Mouse (Mus musculus) heart, adult 2 months (tissue): ENCODE measurements around the gene Fgf18. TPM values are rescaled to one million over a fixed set of nuclear protein-coding genes. Genes with fewer than 3 reads are reported as not detected.

ENCODE experiments used
- DNase-seq, 2 experiments: peaks; one replicate each; pipeline ENCODE4 v3.0.0; 2021
- H3K27ac ChIP-seq: fragments of 200-600 bp; 2 replicates; pipeline ENCODE4 v1.8.1; 2022
- H3K27me3 ChIP-seq: fragments of 200-500 bp; 2 replicates; pipeline ENCODE4 v1.6.1; 2012; ENCODE audit warnings: mild to moderate bottlenecking, low read length, inconsistent platforms, mixed read lengths; ENCODE audit not compliant: control insufficient read depth, insufficient read depth
- H3K36me3 ChIP-seq: fragments of 200-500 bp; 2 replicates; pipeline ENCODE4 v1.6.1; 2012; ENCODE audit warnings: low read length, inconsistent platforms; ENCODE audit not compliant: control insufficient read depth, insufficient read depth
- H3K4me1 ChIP-seq: fragments of 200-500 bp; 2 replicates; pipeline ENCODE4 v1.6.1; 2011; ENCODE audit warnings: low read length; ENCODE audit not compliant: control insufficient read depth, insufficient read depth
- H3K4me3 ChIP-seq: fragments of 200-600 bp; 2 replicates; pipeline ENCODE4 v1.8.1; 2022
- H3K79me2 ChIP-seq: fragments of 200-500 bp; replicated peaks from 2 replicates; pipeline ENCODE4 v1.6.1; 2012; ENCODE audit warnings: mild to moderate bottlenecking, inconsistent platforms, low read length, moderate library complexity, mixed read lengths; ENCODE audit not compliant: control insufficient read depth, insufficient read depth
- H3K9ac ChIP-seq: fragments of 200-500 bp; 2 replicates; pipeline ENCODE4 v1.6.1; 2012; ENCODE audit warnings: low read depth, mild to moderate bottlenecking, control low read depth, inconsistent platforms, low read length, mixed read lengths
- CTCF ChIP-seq: fragments of 200-600 bp; IDR thresholded peaks from 2 replicates; pipeline ENCODE4 v1.8.1; 2022; ENCODE audit warnings: antibody characterized with exemption, mild to moderate bottlenecking, moderate library complexity
- EP300 ChIP-seq: fragments of 200-500 bp; IDR thresholded peaks from 2 replicates; pipeline ENCODE4 v1.6.1; 2011; ENCODE audit warnings: low read depth, low read length, control low read depth; ENCODE audit not compliant: insufficient read depth
- POLR2A ChIP-seq: fragments of 200-500 bp; IDR thresholded peaks from 2 replicates; pipeline ENCODE4 v1.6.1; 2011; ENCODE audit warnings: mild to moderate bottlenecking, low read depth, low read length, control low read depth; ENCODE audit not compliant: insufficient read depth
- WGBS: fragments of 180-500 bp; shearing (Covaris S2); methylation state at CpG from one replicate; pipeline ENCODE4 v1.1.7; 2018; 5-methylcytosine and 5-hydroxymethylcytosine counted together
- intact Hi-C: fragments of 180-260 bp; cut with DNase I; formaldehyde crosslinking; loops from one replicate; pipeline ENCODE4 v1.15.1; 2025
- polyA plus RNA-seq: library from polyadenylated mRNA; depleted of rRNA; stranded (reverse); fragments of >200 nt; gene quantifications from 2 replicates; pipeline ENCODE4 v1.2.3, GENCODE M21; 2012
- total RNA-seq, 2 experiments: library from RNA; stranded (reverse); gene quantifications; 2 replicates each; pipeline ENCODE4 v1.2.3; 2021

Gene Fgf18
- total and polyA plus RNA-seq, 3 experiments, result 3.3 to 4.1 (median 3.7) TPM

DNA sequence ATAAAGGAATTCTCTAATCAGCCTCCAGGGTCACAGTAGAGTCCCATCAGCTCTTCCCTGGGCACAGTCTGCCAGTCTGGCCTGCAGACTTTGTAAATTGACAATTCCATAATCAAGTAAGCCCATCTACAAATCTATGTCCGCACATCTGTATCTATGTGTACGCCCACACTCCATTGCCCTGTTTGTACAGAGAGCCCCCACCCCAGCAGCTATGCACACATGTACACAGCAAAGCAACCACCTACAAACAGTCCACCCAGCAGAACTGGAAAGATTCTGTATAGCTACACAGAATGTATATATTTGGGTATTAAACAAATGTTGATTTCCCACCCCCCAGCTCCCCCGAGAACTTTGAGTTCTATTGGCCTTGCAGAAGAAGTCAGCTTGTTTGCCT is 62.1 kb downstream of the Fgf18 start:
- Histone ChIP-seq H3K27ac (no peak overlapping the region), H3K36me3 (no peaks in the 10 kb centered on the region), H3K27me3 (no peaks in the 10 kb centered on the region), H3K4me1 (peaks cover 2% of the 10 kb centered on the region), H3K79me2 (no peaks in the 10 kb centered on the region), H3K4me3 (no peak overlapping the region), H3K9ac (no peak overlapping the region)
- 95% methylated on average over 3 of the region's 3 CpGs for WGBS
- intact Hi-C loops, result no loop called here
- TF ChIP-seq EP300 (no peak), POLR2A (no peak), CTCF (no peak)
- DNase-seq, result no peak

DNA sequence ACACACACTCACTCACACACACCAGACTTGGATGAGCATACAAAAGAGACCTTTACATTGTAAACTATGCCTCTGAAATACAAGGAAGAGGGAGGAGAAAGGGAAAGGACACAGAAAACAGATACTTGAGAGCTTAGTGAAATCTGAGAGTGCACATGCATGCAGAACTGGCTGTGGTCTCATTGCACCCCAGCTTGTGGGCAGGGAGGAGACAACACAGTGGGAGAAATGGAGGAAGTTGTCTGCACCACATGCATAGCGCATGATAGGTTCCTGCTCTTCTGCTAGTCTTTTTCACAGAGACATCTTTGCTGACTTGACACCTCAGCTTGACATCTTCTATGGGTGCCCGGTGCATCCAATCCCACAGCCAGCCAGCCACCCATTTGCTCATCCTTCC is 63.2 kb downstream of the Fgf18 start:
- H3K27me3 ChIP-seq, result no peaks in the 10 kb centered on the region
- no peaks in the 10 kb centered on the region for H3K79me2 ChIP-seq
- WGBS, result 84% methylated on average over 2 of the region's 2 CpGs
- no peaks in the 10 kb centered on the region for H3K36me3 ChIP-seq
- no peak overlapping the region for H3K27ac ChIP-seq
- H3K9ac ChIP-seq, result no peak overlapping the region
- TF ChIP-seq POLR2A (no peak), CTCF (no peak), EP300 (no peak)
- H3K4me3 ChIP-seq, result no peak overlapping the region
- no peak for DNase-seq
- H3K4me1 ChIP-seq, result no peaks in the 10 kb centered on the region; the same call in 1 of the 2 replicates
- intact Hi-C loops, result no loop called here

DNA sequence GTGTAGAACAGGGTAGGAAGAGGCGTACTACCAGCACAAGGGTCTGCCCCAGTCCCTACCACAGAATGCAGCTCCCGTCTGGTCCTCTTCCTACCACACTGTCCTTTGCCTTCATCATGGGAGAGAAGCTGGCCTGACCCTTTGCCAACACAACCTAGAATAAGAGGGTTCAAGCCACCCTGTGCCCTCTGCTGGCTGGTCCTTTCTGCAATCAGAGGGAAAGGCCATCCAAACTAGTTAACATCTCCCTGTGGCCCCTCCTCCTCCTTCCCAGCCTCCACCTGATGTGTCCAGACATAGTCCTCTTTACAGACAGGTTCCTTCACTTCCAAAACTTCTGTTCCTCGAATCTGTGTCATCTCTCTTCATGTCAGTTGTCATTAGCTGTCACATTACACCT is 66.0 kb downstream of the Fgf18 start:
- Histone ChIP-seq H3K36me3 (no peaks in the 10 kb centered on the region), H3K27ac (no peak overlapping the region), H3K4me1 (no peaks in the 10 kb centered on the region; the same call in 1 of the 2 replicates), H3K4me3 (no peak overlapping the region), H3K27me3 (no peaks in the 10 kb centered on the region), H3K79me2 (no peaks in the 10 kb centered on the region), H3K9ac (no peak overlapping the region)
- intact Hi-C loops, result no loop called here
- DNase-seq, result no peak
- 78% methylated on average over 3 of the region's 3 CpGs for WGBS
- no peak for TF ChIP-seq EP300
- TF ChIP-seq CTCF, result no peak
- no peak for TF ChIP-seq POLR2A

DNA sequence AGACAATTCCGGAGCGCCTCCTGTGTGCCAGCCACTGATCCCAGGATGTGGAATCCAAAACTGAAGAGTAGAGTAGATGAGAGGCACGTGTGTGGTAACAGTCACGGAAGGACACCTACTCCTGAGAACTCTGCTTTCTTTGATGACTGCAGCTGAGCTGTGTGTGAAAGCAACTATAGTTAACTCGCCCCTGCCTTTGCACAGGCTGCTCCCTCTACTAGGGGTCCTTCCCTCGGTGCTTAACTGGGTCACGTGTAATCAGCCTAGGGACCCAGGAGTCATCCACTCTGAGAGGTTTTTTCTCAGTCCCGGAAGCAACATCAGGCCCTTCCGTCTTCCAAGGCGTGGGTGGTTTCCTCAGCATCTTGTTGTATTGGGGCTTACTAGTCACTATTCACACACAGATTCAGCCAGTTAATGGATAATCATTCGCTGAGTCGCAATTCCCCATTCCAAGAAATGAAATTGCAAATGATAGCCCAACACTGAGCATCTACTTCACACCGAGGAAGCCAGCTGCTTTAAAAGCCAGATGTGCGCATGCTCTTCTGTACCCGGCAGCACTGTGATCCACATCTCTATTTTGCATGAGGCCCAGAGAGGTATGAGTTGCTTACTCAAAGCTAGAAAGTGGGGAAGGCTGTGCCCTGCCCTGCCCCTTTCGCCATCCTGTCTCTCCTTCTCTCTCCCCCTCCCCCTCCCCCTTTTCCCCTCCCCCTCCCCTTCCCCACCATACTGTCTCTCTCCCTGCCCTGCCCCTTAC is 67.0 kb downstream of the Fgf18 start:
- H3K9ac ChIP-seq, result no peak overlapping the region
- TF ChIP-seq EP300 (no peak), POLR2A (no peak), CTCF (no peak)
- WGBS, result 59% methylated on average over 16 of the region's 16 CpGs

DNA sequence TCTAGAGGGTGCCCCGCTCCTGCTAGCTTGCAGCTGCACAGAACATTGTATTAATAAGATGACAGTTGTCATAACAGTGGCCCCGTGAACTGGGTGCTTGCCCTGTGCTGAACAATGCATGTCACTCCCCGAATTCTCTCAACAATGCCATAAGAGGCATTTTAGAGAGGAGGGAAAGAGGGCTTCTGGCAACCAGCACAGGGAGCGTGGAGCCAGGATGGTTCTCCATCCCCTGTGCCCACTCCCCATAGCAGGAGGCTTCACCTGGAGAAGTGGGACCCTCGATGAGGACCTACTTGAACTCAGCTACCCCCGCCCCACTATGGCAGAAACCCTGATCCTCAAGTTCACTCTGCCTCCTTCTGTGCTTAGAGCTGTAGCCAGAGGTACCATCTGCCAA is 67.8 kb downstream of the Fgf18 start:
- WGBS, result 68% methylated on average over 6 of the region's 6 CpGs
- Histone ChIP-seq H3K9ac (no peak overlapping the region), H3K4me1 (peaks cover 5% of the 10 kb centered on the region), H3K4me3 (no peak overlapping the region), H3K79me2 (no peaks in the 10 kb centered on the region), H3K27ac (no peak overlapping the region), H3K27me3 (no peaks in the 10 kb centered on the region), H3K36me3 (no peaks in the 10 kb centered on the region)
- TF ChIP-seq EP300 (no peak), CTCF (no peak), POLR2A (no peak)
- intact Hi-C loops, result no loop called here
- no peak for DNase-seq

More for the DNA sequence above, 67.0 kb downstream of the Fgf18 start:
- Histone ChIP-seq H3K36me3 (no peaks in the 10 kb centered on the region), H3K27me3 (no peaks in the 10 kb centered on the region), H3K79me2 (no peaks in the 10 kb centered on the region), H3K4me1 (peaks cover 2% of the 10 kb centered on the region; the same call in 1 of the 2 replicates), H3K27ac (no peak overlapping the region), H3K4me3 (no peak overlapping the region)
- DNase-seq, result no peak
- intact Hi-C loops, result no loop called here

DNA sequence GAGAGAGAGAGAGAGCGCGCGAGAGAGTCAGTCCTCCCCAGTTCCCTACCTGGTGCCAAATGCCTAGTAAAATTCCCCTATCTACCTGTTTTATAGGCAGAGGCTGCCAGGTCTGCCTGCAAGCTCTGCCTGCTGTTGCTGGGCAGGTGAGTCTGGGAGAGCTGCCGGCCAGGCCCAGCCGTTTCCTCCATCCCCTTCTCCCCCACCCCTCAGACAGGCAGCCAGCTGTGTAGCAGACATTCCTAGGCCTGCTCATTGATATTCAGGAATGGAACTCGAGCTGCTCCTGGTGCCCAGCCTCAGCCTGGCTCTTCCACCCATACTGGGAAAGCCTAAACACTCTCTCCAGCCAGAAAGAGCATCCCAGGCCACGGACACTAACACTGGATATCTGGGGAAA is 69.2 kb downstream of the Fgf18 start:
- 54% methylated on average over 7 of the region's 7 CpGs for WGBS
- Histone ChIP-seq H3K9ac (no peak overlapping the region), H3K27ac (no peak overlapping the region), H3K4me3 (no peak overlapping the region), H3K36me3 (no peaks in the 10 kb centered on the region), H3K79me2 (no peaks in the 10 kb centered on the region), H3K27me3 (no peaks in the 10 kb centered on the region), H3K4me1 (peaks cover 5% of the 10 kb centered on the region)
- intact Hi-C loops, result no loop called here
- TF ChIP-seq EP300 (no peak), CTCF (no peak), POLR2A (no peak)
- DNase-seq, result no peak
